Mouse (Mus musculus): Measurements from ENCODE around the gene Apoc2. TPM values are rescaled to one million over a fixed set of nuclear protein-coding genes. Genes with fewer than 3 reads are reported as not detected.

The Apoc2 gene
- polyA plus RNA-seq, 1 experiment from 2014 or later = 1.8 TPM

- H3K9ac ChIP-seq (replicated peaks) = no peak overlapping the region
- no peak overlapping the region for H3K4me3 ChIP-seq (replicated peaks)
- no peak overlapping the region for H3K27ac ChIP-seq (replicated peaks)
- no peaks in the 10 kb centered on the region for H3K4me1 ChIP-seq
- no peak for ATAC-seq (ENCODE audit: low FRiP score)
- peaks cover 85% of the 10 kb centered on the region for H3K36me3 ChIP-seq
- H3K9me3 ChIP-seq (replicated peaks) = no peaks in the 10 kb centered on the region
- WGBS = 93% methylated on average over 11 of the region's 11 CpGs
- H3K4me2 ChIP-seq = no peak overlapping the region
- H3K27me3 ChIP-seq (replicated peaks) = no peaks in the 10 kb centered on the region
These were observed 42.5 kb downstream of the Apoc2 start for GRCm38 (mm10) chr7:19635074-19635827.

- H3K27ac ChIP-seq (replicated peaks) = no peak overlapping the region
- WGBS = 72% methylated on average over 2 of the region's 2 CpGs
These were observed 43.1 kb downstream of the Apoc2 start for GRCm38 (mm10) chr7:19634591-19634990.

GRCm38 (mm10) chr7:19633855-19634254, 43.9 kb downstream of the Apoc2 start:
- ATAC-seq (ENCODE audit: low FRiP score) = no peak
- WGBS = 92% methylated on average over 15 of the region's 15 CpGs
- Histone ChIP-seq H3K4me3 (replicated peaks) (no peak overlapping the region), H3K4me1 (peaks cover 7% of the 10 kb centered on the region; the same call in 1 of the 2 replicates), H3K27me3 (replicated peaks) (no peaks in the 10 kb centered on the region), H3K4me2 (no peak overlapping the region), H3K9me3 (replicated peaks) (no peaks in the 10 kb centered on the region), H3K27ac (replicated peaks) (no peak overlapping the region), H3K9ac (replicated peaks) (no peak overlapping the region), H3K36me3 (peaks cover 71% of the 10 kb centered on the region)

More at GRCm38 (mm10) chr7:19634591-19634990, 43.1 kb downstream of the Apoc2 start:
- H3K27me3 ChIP-seq (replicated peaks) = no peaks in the 10 kb centered on the region
- ATAC-seq (ENCODE audit: low FRiP score) = no peak
- H3K4me1 ChIP-seq = peaks cover 5% of the 10 kb centered on the region; the same call in 1 of the 2 replicates
- no peak overlapping the region for H3K9ac ChIP-seq (replicated peaks)
- no peaks in the 10 kb centered on the region for H3K9me3 ChIP-seq (replicated peaks)
- H3K4me2 ChIP-seq = no peak overlapping the region
- H3K36me3 ChIP-seq = peaks cover 78% of the 10 kb centered on the region
- H3K4me3 ChIP-seq (replicated peaks) = no peak overlapping the region

- Histone ChIP-seq H3K4me3 (replicated peaks) (no peak overlapping the region), H3K9me3 (replicated peaks) (no peaks in the 10 kb centered on the region), H3K27me3 (replicated peaks) (no peaks in the 10 kb centered on the region), H3K9ac (replicated peaks) (no peak overlapping the region), H3K36me3 (peaks cover 64% of the 10 kb centered on the region), H3K27ac (replicated peaks) (no peak overlapping the region), H3K4me1 (peaks cover 9% of the 10 kb centered on the region), H3K4me2 (no peak overlapping the region)
- no peak for ATAC-seq (ENCODE audit: low FRiP score)
- 94% methylated on average over 17 of the region's 17 CpGs for WGBS
These were observed 44.5 kb downstream of the Apoc2 start for GRCm38 (mm10) chr7:19633197-19633596.

- H3K4me1 ChIP-seq = peaks cover 12% of the 10 kb centered on the region
- ATAC-seq (ENCODE audit: low FRiP score) = no peak
- H3K9me3 ChIP-seq (replicated peaks) = no peaks in the 10 kb centered on the region
- H3K4me3 ChIP-seq (replicated peaks) = no peak overlapping the region
- H3K27me3 ChIP-seq (replicated peaks) = no peaks in the 10 kb centered on the region
- no peak overlapping the region for H3K27ac ChIP-seq (replicated peaks)
- no peak overlapping the region for H3K4me2 ChIP-seq
- H3K9ac ChIP-seq (replicated peaks) = no peak overlapping the region
- peaks cover 60% of the 10 kb centered on the region for H3K36me3 ChIP-seq
These were observed 45.0 kb downstream of the Apoc2 start for GRCm38 (mm10) chr7:19632720-19633119.

- Histone ChIP-seq H3K27me3 (replicated peaks) (no peaks in the 10 kb centered on the region), H3K4me1 (peaks cover 12% of the 10 kb centered on the region), H3K4me2 (no peak overlapping the region), H3K4me3 (replicated peaks) (no peak overlapping the region), H3K9me3 (replicated peaks) (no peaks in the 10 kb centered on the region), H3K27ac (replicated peaks) (no peak overlapping the region), H3K36me3 (peaks cover 55% of the 10 kb centered on the region), H3K9ac (replicated peaks) (no peak overlapping the region)
- ATAC-seq (ENCODE audit: low FRiP score) = no peak
These were observed 45.5 kb downstream of the Apoc2 start for GRCm38 (mm10) chr7:19632275-19632674.

- peaks cover 26% of the 10 kb centered on the region for H3K36me3 ChIP-seq
- peak within 1 kb of the TSS; percentile 76 for H3K4me2 ChIP-seq
- peak within 1 kb of the TSS; percentile 82 for H3K27ac ChIP-seq (replicated peaks)
- H3K4me1 ChIP-seq = peaks cover 12% of the 10 kb centered on the region
- 0 out of 2 replicates have a peak, but pooled peaks cover 2% of the 10 kb centered on the region for H3K27me3 ChIP-seq (replicated peaks)
- peak; percentile 83 for ATAC-seq (ENCODE audit: low FRiP score)
- H3K9ac ChIP-seq (replicated peaks) = peak within 1 kb of the TSS; percentile 44
- 1% methylated on average over 23 of the region's 41 CpGs for WGBS
- H3K4me3 ChIP-seq (replicated peaks) = peak within 1 kb of the TSS; percentile 72
- H3K9me3 ChIP-seq (replicated peaks) = no peaks in the 10 kb centered on the region
These were observed 48.4 kb downstream of the Apoc2 start, which contains the start of gene Relb for GRCm38 (mm10) chr7:19629361-19629734. Gene Relb (minus strand): TSS chr7:19629438.

- H3K9me3 ChIP-seq (replicated peaks) = no peaks in the 10 kb centered on the region
- H3K36me3 ChIP-seq = peaks cover 20% of the 10 kb centered on the region
- 0 out of 2 replicates have a peak, but pooled peaks cover 6% of the 10 kb centered on the region for H3K27me3 ChIP-seq (replicated peaks)
- H3K9ac ChIP-seq (replicated peaks) = peak overlapping the region; percentile 44
- H3K4me1 ChIP-seq = peaks cover 12% of the 10 kb centered on the region
- peak; percentile 87 for ATAC-seq (ENCODE audit: low FRiP score)
- 1% methylated on average over 56 of the region's 57 CpGs for WGBS
- peak overlapping the region; percentile 82 for H3K27ac ChIP-seq (replicated peaks)
- H3K4me2 ChIP-seq = peak overlapping the region; percentile 76
- H3K4me3 ChIP-seq (replicated peaks) = peak overlapping the region; percentile 72
These were observed 49.0 kb downstream of the Apoc2 start for GRCm38 (mm10) chr7:19628536-19629360.

- H3K9me3 ChIP-seq (replicated peaks) = no peaks in the 10 kb centered on the region
- peak overlapping the region; percentile 72 for H3K4me3 ChIP-seq (replicated peaks)
- WGBS = 17% methylated on average over 17 of the region's 17 CpGs
- ATAC-seq (ENCODE audit: low FRiP score) = no peak
- no peak overlapping the region; the same call in 1 of the 2 replicates for H3K9ac ChIP-seq (replicated peaks)
- peaks cover 14% of the 10 kb centered on the region for H3K36me3 ChIP-seq
- peak overlapping the region; percentile 76 for H3K4me2 ChIP-seq
- 0 out of 2 replicates have a peak, but pooled peaks cover 10% of the 10 kb centered on the region for H3K27me3 ChIP-seq (replicated peaks)
- peaks cover 12% of the 10 kb centered on the region for H3K4me1 ChIP-seq
- H3K27ac ChIP-seq (replicated peaks) = peak overlapping the region; percentile 82
These were observed 49.6 kb downstream of the Apoc2 start for GRCm38 (mm10) chr7:19628192-19628535.

GRCm38 (mm10) chr7:19627721-19628120, 50.0 kb downstream of the Apoc2 start:
- WGBS = 72% methylated on average over 3 of the region's 3 CpGs
- H3K4me1 ChIP-seq = peaks cover 12% of the 10 kb centered on the region
- H3K9me3 ChIP-seq (replicated peaks) = no peaks in the 10 kb centered on the region
- no peak for ATAC-seq (ENCODE audit: low FRiP score)
- peaks cover 10% of the 10 kb centered on the region for H3K36me3 ChIP-seq
- H3K9ac ChIP-seq (replicated peaks) = no peak overlapping the region
- 0 out of 2 replicates have a peak, but pooled peaks cover 10% of the 10 kb centered on the region for H3K27me3 ChIP-seq (replicated peaks)
- peak overlapping the region; percentile 72 for H3K4me3 ChIP-seq (replicated peaks)
- H3K27ac ChIP-seq (replicated peaks) = no peak overlapping the region
- peak overlapping the region; percentile 76 for H3K4me2 ChIP-seq

- 79% methylated on average over 2 of the region's 2 CpGs for WGBS
- Histone ChIP-seq H3K9me3 (replicated peaks) (no peaks in the 10 kb centered on the region), H3K4me1 (peaks cover 12% of the 10 kb centered on the region), H3K27ac (replicated peaks) (no peak overlapping the region), H3K36me3 (no peaks in the 10 kb centered on the region), H3K9ac (replicated peaks) (no peak overlapping the region), H3K27me3 (replicated peaks) (0 out of 2 replicates have a peak, but pooled peaks cover 14% of the 10 kb centered on the region), H3K4me3 (replicated peaks) (no peak overlapping the region), H3K4me2 (no peak overlapping the region)
- no peak for ATAC-seq (ENCODE audit: low FRiP score)
These were observed 54.3 kb downstream of the Apoc2 start for GRCm38 (mm10) chr7:19623433-19623832.

Data from neural tube, embryonic 15.5 days (tissue).